ENCODE assay signal across 8 mouse cellular contexts in the genomic region with DNA sequence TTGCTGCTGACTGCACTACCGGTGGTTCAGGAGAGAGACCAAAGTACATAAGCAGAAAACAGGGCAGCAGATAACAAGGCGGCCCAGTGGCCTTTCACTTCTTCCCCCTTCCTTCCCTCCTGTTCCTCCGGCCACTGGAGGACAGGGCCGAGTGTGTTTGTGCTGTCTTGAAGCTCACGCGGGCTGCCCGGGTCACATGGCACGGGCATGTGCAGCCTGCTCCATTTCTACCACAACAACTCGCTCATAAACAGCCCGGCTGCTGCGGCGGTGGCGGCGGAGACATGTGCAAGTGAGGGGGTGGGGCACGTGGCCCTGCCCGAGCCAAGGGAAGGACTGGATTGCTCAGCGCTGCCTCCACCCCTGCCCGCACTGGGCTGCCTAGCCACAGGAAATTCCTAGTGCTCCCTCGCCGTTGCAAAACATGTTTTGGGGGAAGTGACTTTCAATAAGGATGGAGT. TPM values are rescaled to one million over a fixed set of nuclear protein-coding genes. Genes with fewer than 3 reads are reported as not detected.
DNase-seq lines count a peak whose midpoint lies in the region; ATAC-seq and TF ChIP-seq lines count a peak whose summit lies in the region.

No protein-coding gene starts in this region.

- no peaks in the 10 kb centered on the region for H3K36me3 ChIP-seq in E14TG2a.4 (ENCODE audit: insufficient read depth, low read length)
- no peaks in the 10 kb centered on the region for H3K36me3 ChIP-seq in forebrain, embryonic 16.5 days (ENCODE audit: control insufficient read depth, insufficient read depth)
- no peaks in the 10 kb centered on the region for H3K36me3 ChIP-seq in liver, postnatal 0 days (replicated peaks; ENCODE audit: insufficient read depth, low read length)
- H3K36me3 ChIP-seq in neural tube, embryonic 14.5 days (ENCODE audit: control insufficient read depth, insufficient read depth, low read length), result no peaks in the 10 kb centered on the region; the same call in 1 of the 2 replicates
- H3K36me3 ChIP-seq in thymus, adult 2 months (ENCODE audit: control insufficient read depth, insufficient read depth, low read length), result no peaks in the 10 kb centered on the region

- peak overlapping the region; percentile 42 for H3K4me2 ChIP-seq in forebrain, embryonic 16.5 days (ENCODE audit: low read length)
- H3K4me2 ChIP-seq in liver, postnatal 0 days (ENCODE audit: low read depth, low read length), result peak overlapping the region; percentile 74
- peak overlapping the region; percentile 39 for H3K4me2 ChIP-seq in neural tube, embryonic 14.5 days (ENCODE audit: low read depth, low read length)

- peak overlapping the region; percentile 82 for H3K27ac ChIP-seq in forebrain, embryonic 16.5 days (ENCODE audit: low read length)
- H3K27ac ChIP-seq in liver, postnatal 0 days (ENCODE audit: low read depth), result peak overlapping the region; percentile 98
- H3K27ac ChIP-seq in neural tube, embryonic 14.5 days (ENCODE audit: low read depth, low read length), result peak overlapping the region; percentile 83
- H3K27ac ChIP-seq in thymus, adult 2 months (ENCODE audit: control insufficient read depth, insufficient read depth, low read length), result peak overlapping the region; percentile 28; the same call in 1 of the 2 replicates

- TF ChIP-seq CTCF in E14TG2a.4 (conservative IDR thresholded peaks at IDR 0.05; ENCODE audit: low read length), result no peak; the same call in 1 of the 2 replicates
- TF ChIP-seq CTCF in liver, postnatal 0 days (IDR thresholded peaks at IDR 0.05; ENCODE audit: low read depth), result no peak
- no peak for TF ChIP-seq CTCF in thymus, adult 2 months (IDR thresholded peaks at IDR 0.05; ENCODE audit: borderline replicate concordance, control insufficient read depth, extremely low read depth, insufficient read depth, low read length, poor library complexity)

- H3K27me3 ChIP-seq in E14TG2a.4 (ENCODE audit: insufficient read depth, low read length), result peaks cover 24% of the 10 kb centered on the region
- H3K27me3 ChIP-seq in forebrain, embryonic 16.5 days (replicated peaks; ENCODE audit: control insufficient read depth, insufficient read depth, low read length), result no peaks in the 10 kb centered on the region
- H3K27me3 ChIP-seq in liver, postnatal 0 days (ENCODE audit: insufficient read depth, low read length), result no peaks in the 10 kb centered on the region
- no peaks in the 10 kb centered on the region for H3K27me3 ChIP-seq in neural tube, embryonic 14.5 days (ENCODE audit: control insufficient read depth, insufficient read depth, low read length)
- H3K27me3 ChIP-seq in thymus, adult 2 months (ENCODE audit: control insufficient read depth, insufficient read depth, low read length), result no peaks in the 10 kb centered on the region

- no peaks in the 10 kb centered on the region for H3K9me3 ChIP-seq in E14TG2a.4 (ENCODE audit: low read length)
- H3K9me3 ChIP-seq in forebrain, embryonic 16.5 days (ENCODE audit: control insufficient read depth, low read length), result no peaks in the 10 kb centered on the region
- no peaks in the 10 kb centered on the region for H3K9me3 ChIP-seq in liver, postnatal 0 days (ENCODE audit: low read length)
- H3K9me3 ChIP-seq in neural tube, embryonic 14.5 days (ENCODE audit: control insufficient read depth, low read length), result no peaks in the 10 kb centered on the region

- WGBS in forebrain, embryonic 16.5 days, result 2% methylated on average over 20 of the region's 20 CpGs
- under 1% methylated on average over 20 of the region's 20 CpGs for WGBS in liver, postnatal 0 days (ENCODE audit: insufficient replicate concordance)
- under 1% methylated on average over 20 of the region's 20 CpGs for WGBS in neural tube, embryonic 14.5 days
- 1% methylated on average over 20 of the region's 20 CpGs for WGBS in thymus, adult 2 months

- peak; percentile 47 for ATAC-seq in forebrain, embryonic 16.5 days
- ATAC-seq in liver, postnatal 0 days, result peak; percentile 82
- ATAC-seq in neural tube, embryonic 14.5 days (ENCODE audit: low read depth), result peak; percentile 49; the same call in 1 of the 2 replicates

- H3K4me1 ChIP-seq in E14TG2a.4 (replicated peaks; ENCODE audit: low read depth, low read length), result peaks cover 85% of the 10 kb centered on the region
- H3K4me1 ChIP-seq in forebrain, embryonic 16.5 days (replicated peaks; ENCODE audit: control insufficient read depth, insufficient read depth, low read length), result peaks cover 53% of the 10 kb centered on the region
- peaks cover 50% of the 10 kb centered on the region for H3K4me1 ChIP-seq in liver, postnatal 0 days (ENCODE audit: insufficient read depth)
- H3K4me1 ChIP-seq in neural tube, embryonic 14.5 days (ENCODE audit: control insufficient read depth, insufficient read depth, low read length), result peaks cover 33% of the 10 kb centered on the region; the same call in 1 of the 2 replicates
- peaks cover 38% of the 10 kb centered on the region for H3K4me1 ChIP-seq in thymus, adult 2 months (replicated peaks; ENCODE audit: control insufficient read depth, insufficient read depth, low read length)

- peak; percentile 99 for DNase-seq in cerebellum, adult 11-12 months
- DNase-seq in heart, postnatal 25 days (ENCODE audit: low spot score), result peak; percentile 99
- DNase-seq in layer of hippocampus, adult 18-20 months (ENCODE audit: low spot score in 2 of 2), result peak; percentile 96
- peak; percentile 90 for DNase-seq in liver, postnatal 0 days
- DNase-seq in thymus, adult 2 months, result peak; percentile 81

- H3K9ac ChIP-seq in forebrain, embryonic 16.5 days (replicated peaks; ENCODE audit: low read depth, low read length), result peak overlapping the region; percentile 48
- H3K9ac ChIP-seq in liver, postnatal 0 days (replicated peaks), result peak overlapping the region; percentile 63
- peak overlapping the region; percentile 8 for H3K9ac ChIP-seq in neural tube, embryonic 14.5 days (replicated peaks; ENCODE audit: low read depth, low read length)

- TF ChIP-seq POLR2A in thymus, adult 2 months (IDR thresholded peaks at IDR 0.05; ENCODE audit: control insufficient read depth, extremely low read depth, insufficient read depth, low read length, poor library complexity), result no peak

- intact Hi-C loops in heart, postnatal 25 days (cut with DNase I), result loop anchor here (1.0 kb wide), 1 partner anchor 8 kb away; a partner anchor contains a TSS

- H3K4me3 ChIP-seq in E14TG2a.4 (replicated peaks; ENCODE audit: low read length), result peak overlapping the region; percentile 69
- peak overlapping the region; percentile 9; the same call in 1 of the 2 replicates for H3K4me3 ChIP-seq in forebrain, embryonic 16.5 days (replicated peaks; ENCODE audit: low read length)
- peak overlapping the region; percentile 35 for H3K4me3 ChIP-seq in liver, postnatal 0 days (ENCODE audit: low read depth, low read length)
- H3K4me3 ChIP-seq in neural tube, embryonic 14.5 days (ENCODE audit: low read depth, low read length), result no peak overlapping the region
- peak overlapping the region; percentile 45 for H3K4me3 ChIP-seq in thymus, adult 2 months (ENCODE audit: control insufficient read depth, insufficient read depth, low read length)

- peak; percentile 86 for TF ChIP-seq EP300 in liver, postnatal 0 days (IDR thresholded peaks at IDR 0.05; ENCODE audit: low read depth)

RNA-seq across cellular contexts. Expression of a gene that starts 8.1 kb away (rescaled TPM):
- 3.8 and 4.0 TPM in 2 replicates for polyA plus RNA-seq in forebrain, embryonic 16.5 days (2015; fragmentation: Nextera tagmentation; extraction: Ambion mirVana)
- total RNA-seq in heart, postnatal 25 days (2021), result 100 to 1,000 TPM in 1 of 2 experiments, 10 to 100 TPM in 1; 61.2 to 129 TPM
- 10 to 100 TPM; 66.6 to 84.3 TPM for total RNA-seq in layer of hippocampus, adult 18-20 months (2021)
- polyA plus RNA-seq in liver, postnatal 0 days (2015; fragmentation: Nextera tagmentation; extraction: Ambion mirVana), result 2.0 and 4.2 TPM in 2 replicates
- polyA plus RNA-seq in neural tube, embryonic 14.5 days (2014; fragmentation: Nextera tagmentation; extraction: Ambion mirVana), result 3.8 and 3.9 TPM in 2 replicates
- 34.4 and 37.7 TPM in 2 replicates for polyA plus RNA-seq in thymus, adult 2 months (2012; rRNA removed)

RNA-seq across cellular contexts. Expression of a gene that starts 12.1 kb away (rescaled TPM):
- polyA plus RNA-seq in forebrain, embryonic 16.5 days (2015; fragmentation: Nextera tagmentation; extraction: Ambion mirVana), result 27.7 and 32.0 TPM in 2 replicates
- total RNA-seq in heart, postnatal 25 days (2021), result 10 to 100 TPM; 73.0 to 78.1 TPM
- 100 to 1,000 TPM; 178 to 183 TPM for total RNA-seq in layer of hippocampus, adult 18-20 months (2021)
- 5.4 and 6.5 TPM in 2 replicates for polyA plus RNA-seq in liver, postnatal 0 days (2015; fragmentation: Nextera tagmentation; extraction: Ambion mirVana)
- 24.2 and 26.9 TPM in 2 replicates for polyA plus RNA-seq in neural tube, embryonic 14.5 days (2014; fragmentation: Nextera tagmentation; extraction: Ambion mirVana)
- polyA plus RNA-seq in thymus, adult 2 months (2012; rRNA removed), result 50.3 and 66.0 TPM in 2 replicates

RNA-seq across cellular contexts. Expression of a gene that starts 21.4 kb away (rescaled TPM):
- 52.5 and 54.6 TPM in 2 replicates for polyA plus RNA-seq in forebrain, embryonic 16.5 days (2015; fragmentation: Nextera tagmentation; extraction: Ambion mirVana)
- total RNA-seq in heart, postnatal 25 days (2021), result 10 to 100 TPM; 22.4 to 25.5 TPM
- total RNA-seq in layer of hippocampus, adult 18-20 months (2021), result 10 to 100 TPM; 57.0 to 58.4 TPM
- 6.7 and 7.0 TPM in 2 replicates for polyA plus RNA-seq in liver, postnatal 0 days (2015; fragmentation: Nextera tagmentation; extraction: Ambion mirVana)
- 47.9 and 54.1 TPM in 2 replicates for polyA plus RNA-seq in neural tube, embryonic 14.5 days (2014; fragmentation: Nextera tagmentation; extraction: Ambion mirVana)
- 66.5 and 72.2 TPM in 2 replicates for polyA plus RNA-seq in thymus, adult 2 months (2012; rRNA removed)

RNA-seq across cellular contexts. Expression of a gene that starts 42.8 kb away (rescaled TPM):
- polyA plus RNA-seq in forebrain, embryonic 16.5 days (2015; fragmentation: Nextera tagmentation; extraction: Ambion mirVana), result 177 and 182 TPM in 2 replicates
- 100 to 1,000 TPM; 102 to 117 TPM for total RNA-seq in heart, postnatal 25 days (2021)
- 1,000 to 10,000 TPM; 1,110 to 1,111 TPM for total RNA-seq in layer of hippocampus, adult 18-20 months (2021)
- polyA plus RNA-seq in liver, postnatal 0 days (2015; fragmentation: Nextera tagmentation; extraction: Ambion mirVana), result 5.1 and 6.1 TPM in 2 replicates
- 148 and 186 TPM in 2 replicates for polyA plus RNA-seq in neural tube, embryonic 14.5 days (2014; fragmentation: Nextera tagmentation; extraction: Ambion mirVana)
- polyA plus RNA-seq in thymus, adult 2 months (2012; rRNA removed), result 36.8 and 41.5 TPM in 2 replicates

RNA-seq across cellular contexts. Expression of a gene that starts 53.3 kb away (rescaled TPM):
- 4.5 and 7.3 TPM in 2 replicates for polyA plus RNA-seq in forebrain, embryonic 16.5 days (2015; fragmentation: Nextera tagmentation; extraction: Ambion mirVana)
- total RNA-seq in heart, postnatal 25 days (2021), result under 1 TPM; 0.60 to 0.78 TPM
- total RNA-seq in layer of hippocampus, adult 18-20 months (2021), result 100 to 1,000 TPM; 196 to 203 TPM
- polyA plus RNA-seq in liver, postnatal 0 days (2015; fragmentation: Nextera tagmentation; extraction: Ambion mirVana), result 0.11 and 0.21 TPM in 2 replicates
- 13.9 and 18.6 TPM in 2 replicates for polyA plus RNA-seq in neural tube, embryonic 14.5 days (2014; fragmentation: Nextera tagmentation; extraction: Ambion mirVana)
- 8.5 and 11.6 TPM in 2 replicates for polyA plus RNA-seq in thymus, adult 2 months (2012; rRNA removed)

Comparison
In these comparisons a context has a peak if more than half of its experiments do, and no peak if none do; other contexts are left out.
1. H3K27ac ChIP-seq: peak in every context shown above with its lines; median percentile 98 in liver, postnatal 0 days; 83 in neural tube, embryonic 14.5 days; 82 in forebrain, embryonic 16.5 days; 28 in thymus, adult 2 months.
2. H3K9ac ChIP-seq: peak in every context shown above with its lines; median percentile 63 in liver, postnatal 0 days; 48 in forebrain, embryonic 16.5 days; 8 in neural tube, embryonic 14.5 days.